Mouse (Mus musculus) neural tube, embryonic 14.5 days (tissue): ENCODE results near the gene Cyyr1. TPM values are rescaled to one million over a fixed set of nuclear protein-coding genes. Genes with fewer than 3 reads are reported as not detected.
A peak's percentile ranks its signal among the peaks of the same experiment; 100 is the strongest.

ENCODE experiments used
- ATAC-seq: fragments of 200-750 bp; cut with Nextera tagmentation; 2 replicates; pipeline ENCODE4 v1.8.0; 2017; ENCODE audit warnings: low read depth, mild to moderate bottlenecking, moderate TSS enrichment, moderate library complexity
- H3K27ac ChIP-seq: fragments of 300-500 bp; sonication (generic); 2 replicates; pipeline ENCODE4 v1.5.1; 2014; ENCODE audit warnings: low read depth, mild to moderate bottlenecking, control low read depth, low read length, moderate library complexity, mixed read lengths
- H3K27me3 ChIP-seq: fragments of 300-500 bp; sonication (generic); 2 replicates; pipeline ENCODE4 v1.6.1; 2014; ENCODE audit warnings: low read length; ENCODE audit not compliant: control insufficient read depth, insufficient read depth
- H3K36me3 ChIP-seq: fragments of 300-500 bp; sonication (generic); 2 replicates; pipeline ENCODE4 v1.6.1; 2014; ENCODE audit warnings: low read length, mixed read lengths; ENCODE audit not compliant: control insufficient read depth, insufficient read depth
- H3K4me1 ChIP-seq: fragments of 300-500 bp; sonication (generic); 2 replicates; pipeline ENCODE4 v1.6.1; 2014; ENCODE audit warnings: low read length; ENCODE audit not compliant: control insufficient read depth, insufficient read depth
- H3K4me2 ChIP-seq: fragments of 300-500 bp; sonication (generic); 2 replicates; pipeline ENCODE4 v1.6.1; 2014; ENCODE audit warnings: mild to moderate bottlenecking, low read depth, low read length, control low read depth
- H3K4me3 ChIP-seq: fragments of 300-500 bp; sonication (generic); 2 replicates; pipeline ENCODE4 v1.5.1; 2014; ENCODE audit warnings: low read depth, low read length, control low read depth, mixed read lengths
- H3K9ac ChIP-seq: fragments of 300-500 bp; sonication (generic); replicated peaks from 2 replicates; pipeline ENCODE4 v1.6.1; 2014; ENCODE audit warnings: low read depth, mild to moderate bottlenecking, control low read depth, low read length, mixed read lengths
- H3K9me3 ChIP-seq: fragments of 300-500 bp; sonication (generic); 2 replicates; pipeline ENCODE4 v1.6.1; 2016; ENCODE audit warnings: low read length; ENCODE audit not compliant: control insufficient read depth
- WGBS: fragments of 180-500 bp; shearing (Covaris S2); extraction: QIAGEN DNeasy Blood & Tissue Kit; methylation state at CpG from one replicate; pipeline ENCODE4 v1.1.7; 2014; 5-methylcytosine and 5-hydroxymethylcytosine counted together
- polyA plus RNA-seq: library from polyadenylated mRNA; unstranded; fragments of >200 nt; fragmentation: Nextera tagmentation; extraction: Ambion mirVana; gene quantifications from 2 replicates; pipeline ENCODE4 v1.2.1, GENCODE M21; 2014

Gene Cyyr1
- polyA plus RNA-seq, 1 experiment from 2014 or later, result 2.4 TPM

GRCm38 (mm10) chr16:85429173-85429572 is 124.0 kb downstream of the Cyyr1 start:
- no peak overlapping the region for H3K4me2 ChIP-seq
- H3K27ac ChIP-seq, result no peak overlapping the region
- H3K9me3 ChIP-seq, result no peaks in the 10 kb centered on the region
- no peak overlapping the region for H3K9ac ChIP-seq
- no peaks in the 10 kb centered on the region for H3K36me3 ChIP-seq
- H3K27me3 ChIP-seq, result no peaks in the 10 kb centered on the region
- H3K4me3 ChIP-seq, result no peak overlapping the region
- 24% methylated on average over 3 of the region's 3 CpGs for WGBS
- ATAC-seq, result no peak
- no peaks in the 10 kb centered on the region for H3K4me1 ChIP-seq

GRCm38 (mm10) chr16:85422889-85423288 is 130.3 kb downstream of the Cyyr1 start:
- no peak overlapping the region for H3K4me2 ChIP-seq
- H3K27me3 ChIP-seq, result no peaks in the 10 kb centered on the region
- H3K36me3 ChIP-seq, result no peaks in the 10 kb centered on the region
- no peaks in the 10 kb centered on the region for H3K4me1 ChIP-seq
- H3K27ac ChIP-seq, result no peak overlapping the region
- 85% methylated on average over 2 of the region's 2 CpGs for WGBS
- H3K9me3 ChIP-seq, result no peaks in the 10 kb centered on the region
- ATAC-seq, result no peak
- no peak overlapping the region for H3K9ac ChIP-seq
- H3K4me3 ChIP-seq, result no peak overlapping the region

- no peak overlapping the region for H3K9ac ChIP-seq
- H3K4me3 ChIP-seq, result no peak overlapping the region
- no peaks in the 10 kb centered on the region for H3K27me3 ChIP-seq
- no peaks in the 10 kb centered on the region for H3K9me3 ChIP-seq
- WGBS, result 80% methylated on average over 3 of the region's 3 CpGs
- no peak overlapping the region for H3K27ac ChIP-seq
- H3K4me2 ChIP-seq, result no peak overlapping the region
- no peak; the same call in 1 of the 2 replicates for ATAC-seq
- H3K36me3 ChIP-seq, result no peaks in the 10 kb centered on the region
- no peaks in the 10 kb centered on the region for H3K4me1 ChIP-seq
These were observed 137.8 kb downstream of the Cyyr1 start for GRCm38 (mm10) chr16:85415415-85415814.

- ATAC-seq, result no peak
- WGBS, result 40% methylated on average over 4 of the region's 4 CpGs
- no peaks in the 10 kb centered on the region for H3K9me3 ChIP-seq
- no peak overlapping the region for H3K9ac ChIP-seq
- no peak overlapping the region for H3K4me2 ChIP-seq
- H3K4me1 ChIP-seq, result no peaks in the 10 kb centered on the region
- no peak overlapping the region for H3K27ac ChIP-seq
- no peaks in the 10 kb centered on the region for H3K36me3 ChIP-seq
- no peaks in the 10 kb centered on the region for H3K27me3 ChIP-seq
- no peak overlapping the region for H3K4me3 ChIP-seq
These were observed 159.7 kb downstream of the Cyyr1 start for GRCm38 (mm10) chr16:85393430-85393948.

- 34% methylated on average over 5 of the region's 5 CpGs for WGBS
- Histone ChIP-seq H3K9me3 (no peaks in the 10 kb centered on the region), H3K4me1 (no peaks in the 10 kb centered on the region), H3K4me2 (no peak overlapping the region), H3K9ac (no peak overlapping the region), H3K4me3 (no peak overlapping the region), H3K27me3 (no peaks in the 10 kb centered on the region), H3K36me3 (no peaks in the 10 kb centered on the region), H3K27ac (no peak overlapping the region)
- peak; percentile 49; the same call in 1 of the 2 replicates for ATAC-seq
These were observed 166.4 kb downstream of the Cyyr1 start for GRCm38 (mm10) chr16:85386801-85387200.

Other genes with a start within 250 kb of the Cyyr1 start
- gene Adamts1, start 249.7 kb upstream of the Cyyr1 start, polyA plus RNA-seq, result 2.8 and 9.2 TPM in 2 replicates